In the genomic region with DNA sequence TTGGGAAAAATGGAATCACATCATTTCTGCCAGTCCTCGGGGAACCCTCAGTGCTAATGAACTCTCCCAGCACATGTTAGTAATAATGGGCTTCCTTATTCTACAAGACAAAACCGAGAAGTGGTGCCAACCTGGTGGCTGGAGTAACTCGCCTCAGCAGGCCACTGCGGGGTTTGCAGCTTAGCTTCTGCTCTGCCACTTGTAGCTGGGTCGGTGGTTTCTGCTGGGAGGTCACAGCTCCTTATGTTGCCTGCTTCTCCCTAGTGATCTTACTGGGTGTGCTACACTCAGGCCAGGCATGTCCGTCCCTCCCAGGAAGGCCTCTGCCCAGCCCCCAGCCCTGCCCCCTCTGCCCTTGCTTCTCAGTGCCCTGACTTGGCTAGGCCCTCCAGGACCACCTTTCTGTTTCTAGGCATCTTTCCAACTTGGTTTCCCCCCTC, we compare ENCODE assay signal across 8 mouse cellular contexts.
A peak's percentile ranks its signal among the peaks of the same experiment; 100 is the strongest.
DNase-seq lines count a peak whose midpoint lies in the region; ATAC-seq and TF ChIP-seq lines count a peak whose summit lies in the region.

No protein-coding gene starts in this region.

- peak; percentile 13 for DNase-seq in gastrocnemius, adult 18-20 months (ENCODE audit: low spot score)
- no peak for DNase-seq in gastrocnemius, postnatal 36 days
- DNase-seq in A20 (ENCODE audit: low read depth, low spot score): peak; percentile 2
- peak; percentile 82 for DNase-seq in hindbrain, postnatal 0 days (ENCODE audit: low spot score)
- peak; percentile 83 for DNase-seq in midbrain, embryonic 14.5 days
- no peak for DNase-seq in yolk sac, embryonic 10.5 days (ENCODE audit: low spot score)

- H3K36me3 ChIP-seq in embryonic facial prominence, embryonic 15.5 days: no peaks in the 10 kb centered on the region
- no peaks in the 10 kb centered on the region for H3K36me3 ChIP-seq in hindbrain, postnatal 0 days (ENCODE audit: insufficient read depth, low read length)
- H3K36me3 ChIP-seq in midbrain, embryonic 14.5 days (ENCODE audit: control insufficient read depth, insufficient read depth, low read length): no peaks in the 10 kb centered on the region

- H3K4me2 ChIP-seq in embryonic facial prominence, embryonic 15.5 days (replicated peaks): no peak overlapping the region
- no peak overlapping the region for H3K4me2 ChIP-seq in hindbrain, postnatal 0 days (ENCODE audit: low read depth, low read length)
- H3K4me2 ChIP-seq in midbrain, embryonic 14.5 days (ENCODE audit: low read length): no peak overlapping the region

- H3K4me3 ChIP-seq in embryonic facial prominence, embryonic 15.5 days (replicated peaks): no peak overlapping the region
- H3K4me3 ChIP-seq in hindbrain, postnatal 0 days (ENCODE audit: low read length): no peak overlapping the region
- no peak overlapping the region for H3K4me3 ChIP-seq in midbrain, embryonic 14.5 days (replicated peaks; ENCODE audit: low read depth, low read length)

- peak overlapping the region; percentile 13; the same call in 1 of the 2 replicates for H3K27ac ChIP-seq in embryonic facial prominence, embryonic 15.5 days (replicated peaks)
- H3K27ac ChIP-seq in hindbrain, postnatal 0 days: peak overlapping the region; percentile 60; the same call in 1 of the 2 replicates
- H3K27ac ChIP-seq in midbrain, embryonic 14.5 days (replicated peaks; ENCODE audit: low read depth, low read length): peak overlapping the region; percentile 72

- H3K4me1 ChIP-seq in embryonic facial prominence, embryonic 15.5 days: peaks cover 16% of the 10 kb centered on the region
- peaks cover 7% of the 10 kb centered on the region; the same call in 1 of the 2 replicates for H3K4me1 ChIP-seq in hindbrain, postnatal 0 days (ENCODE audit: insufficient read depth, low read length)
- H3K4me1 ChIP-seq in midbrain, embryonic 14.5 days (ENCODE audit: control insufficient read depth, insufficient read depth, low read length): peaks cover 39% of the 10 kb centered on the region

- peak; percentile 77 for ATAC-seq in embryonic facial prominence, embryonic 15.5 days (ENCODE audit: insufficient number of reproducible peaks, low FRiP score, low TSS enrichment, low read depth)
- peak; percentile 92 for ATAC-seq in hindbrain, postnatal 0 days
- ATAC-seq in midbrain, embryonic 14.5 days (ENCODE audit: low FRiP score, low TSS enrichment): peak; percentile 80
- ATAC-seq in activated CD4-positive, CD25-positive, alpha-beta regulatory T cell, adult 4 months: no peak

- peak; percentile 33; the same call in 1 of the 2 replicates for TF ChIP-seq CTCF in hindbrain, postnatal 0 days (IDR thresholded peaks at IDR 0.05; ENCODE audit: low read depth)

- WGBS in embryonic facial prominence, embryonic 15.5 days: 17% methylated on average over 6 of the region's 6 CpGs
- WGBS in hindbrain, postnatal 0 days: 2% methylated on average over 6 of the region's 6 CpGs
- under 1% methylated on average over 6 of the region's 6 CpGs for WGBS in midbrain, embryonic 14.5 days

- no peaks in the 10 kb centered on the region for H3K9me3 ChIP-seq in embryonic facial prominence, embryonic 15.5 days (replicated peaks)
- H3K9me3 ChIP-seq in hindbrain, postnatal 0 days (ENCODE audit: low read length): no peaks in the 10 kb centered on the region
- no peaks in the 10 kb centered on the region for H3K9me3 ChIP-seq in midbrain, embryonic 14.5 days (ENCODE audit: control insufficient read depth, low read length)

- H3K9ac ChIP-seq in embryonic facial prominence, embryonic 15.5 days: no peak overlapping the region
- H3K9ac ChIP-seq in hindbrain, postnatal 0 days (replicated peaks; ENCODE audit: low read length): no peak overlapping the region
- no peak overlapping the region for H3K9ac ChIP-seq in midbrain, embryonic 14.5 days (replicated peaks; ENCODE audit: low read length)

- intact Hi-C loops in gastrocnemius, postnatal 36 days (cut with DNase I): no loop called here

- peaks cover 3% of the 10 kb centered on the region; the same call in 1 of the 2 replicates for H3K27me3 ChIP-seq in embryonic facial prominence, embryonic 15.5 days
- no peaks in the 10 kb centered on the region for H3K27me3 ChIP-seq in hindbrain, postnatal 0 days (ENCODE audit: insufficient read depth, low read length)
- H3K27me3 ChIP-seq in midbrain, embryonic 14.5 days (ENCODE audit: control insufficient read depth, insufficient read depth, low read length): no peaks in the 10 kb centered on the region

Comparison
In these comparisons a context has a peak if more than half of its experiments do, and no peak if none do; other contexts are left out.
1. DNase-seq: peak in gastrocnemius, adult 18-20 months (single experiment), A20 (single experiment), hindbrain, postnatal 0 days (single experiment) and midbrain, embryonic 14.5 days (single experiment); none in gastrocnemius, postnatal 36 days (0 of 2) and yolk sac, embryonic 10.5 days (single experiment).
2. H3K27ac ChIP-seq: peak in every context shown above with its lines; median percentile 72 in midbrain, embryonic 14.5 days; 60 in hindbrain, postnatal 0 days; 13 in embryonic facial prominence, embryonic 15.5 days.